Mouse (Mus musculus) kidney, adult 2 months (tissue): ENCODE results near the gene A030005L19Rik. TPM values are rescaled to one million over a fixed set of nuclear protein-coding genes. Genes with fewer than 3 reads are reported as not detected.
"Not testable (repeated sequence)": the region's sequence is repeated elsewhere in the genome, so short reads cannot be mapped to it uniquely, and the experiment has no call there.

Experiments
- DNase-seq: peaks from one replicate; pipeline ENCODE4 v3.0.0; 2021
- H3K27ac ChIP-seq: fragments of 200-500 bp; 2 replicates; pipeline ENCODE4 v1.5.1; 2012; ENCODE audit warnings: low read depth, low read length, control low read depth, inconsistent platforms; ENCODE audit not compliant: insufficient read depth
- H3K27me3 ChIP-seq: fragments of 200-500 bp; replicated peaks from 2 replicates; pipeline ENCODE4 v1.6.1; 2012; ENCODE audit warnings: mild to moderate bottlenecking, moderate library complexity, low read length, inconsistent platforms; ENCODE audit not compliant: control insufficient read depth, insufficient read depth
- H3K36me3 ChIP-seq: fragments of 200-500 bp; 2 replicates; pipeline ENCODE4 v1.6.1; 2012; ENCODE audit warnings: mild to moderate bottlenecking, moderate library complexity, low read length, inconsistent platforms; ENCODE audit not compliant: control insufficient read depth, insufficient read depth
- H3K4me1 ChIP-seq: fragments of 200-500 bp; 2 replicates; pipeline ENCODE4 v1.6.1; 2011; ENCODE audit warnings: low read length; ENCODE audit not compliant: control insufficient read depth, insufficient read depth
- H3K4me3 ChIP-seq: fragments of 200-500 bp; 2 replicates; pipeline ENCODE4 v1.5.1; 2011; ENCODE audit warnings: mild to moderate bottlenecking, low read depth, low read length, control low read depth; ENCODE audit not compliant: insufficient read depth
- CTCF ChIP-seq: fragments of 200-500 bp; conservative IDR thresholded peaks from 2 replicates; pipeline ENCODE4 v1.5.1; 2011; ENCODE audit warnings: low read depth, mild to moderate bottlenecking, control low read depth, low read length, moderate library complexity, mixed read lengths; ENCODE audit not compliant: insufficient read depth, insufficient read length
- POLR2A ChIP-seq: fragments of 200-500 bp; IDR thresholded peaks from one replicate; pipeline ENCODE4 v1.6.1; 2011; ENCODE audit warnings: low read depth, low read length, control low read depth
- WGBS: fragments of 180-500 bp; shearing (Covaris S2); methylation state at CpG from one replicate; pipeline ENCODE4 v1.1.7; 2018; 5-methylcytosine and 5-hydroxymethylcytosine counted together
- polyA plus RNA-seq: library from polyadenylated mRNA; depleted of rRNA; stranded (reverse); fragments of >200 nt; gene quantifications from 2 replicates; pipeline ENCODE4 v1.2.3, GENCODE M21; 2012

Gene A030005L19Rik
- polyA plus RNA-seq, 1 experiment = 0.63 TPM

DNA sequence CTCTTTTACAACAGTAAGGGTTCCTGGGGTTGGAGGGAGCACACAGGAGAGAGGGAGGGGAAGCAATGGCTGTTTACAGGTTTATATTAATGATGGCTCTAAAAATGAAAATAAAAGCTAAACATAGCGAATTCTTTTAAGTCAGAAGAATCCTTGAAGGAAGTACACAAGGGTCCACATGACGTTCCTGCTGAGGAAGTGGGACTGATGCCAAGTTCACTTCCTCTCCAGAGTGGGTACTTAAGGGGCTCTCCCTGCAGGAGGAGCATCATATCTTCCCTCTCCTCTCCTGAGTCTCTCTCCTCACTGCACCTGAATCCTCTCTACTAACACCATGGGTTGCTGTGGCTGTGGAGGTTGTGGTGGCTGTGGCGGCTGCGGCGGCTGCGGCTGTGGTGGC, 11.5 kb downstream of the A030005L19Rik start, which contains the start of gene A030014E15Rik:
A030014E15Rik (plus strand) TSS at position 268 of the 400 bp plus-strand sequence.
- no peak within 1 kb of the TSS for H3K4me3 ChIP-seq
- no peaks in the 10 kb centered on the region for H3K27me3 ChIP-seq
- no peaks in the 10 kb centered on the region for H3K36me3 ChIP-seq
- TF ChIP-seq CTCF (no peak), POLR2A (no peak)
- H3K4me1 ChIP-seq = no peaks in the 10 kb centered on the region
- 86% methylated on average over 6 of the region's 6 CpGs for WGBS
- no peak for DNase-seq
- no peak within 1 kb of the TSS for H3K27ac ChIP-seq

DNA sequence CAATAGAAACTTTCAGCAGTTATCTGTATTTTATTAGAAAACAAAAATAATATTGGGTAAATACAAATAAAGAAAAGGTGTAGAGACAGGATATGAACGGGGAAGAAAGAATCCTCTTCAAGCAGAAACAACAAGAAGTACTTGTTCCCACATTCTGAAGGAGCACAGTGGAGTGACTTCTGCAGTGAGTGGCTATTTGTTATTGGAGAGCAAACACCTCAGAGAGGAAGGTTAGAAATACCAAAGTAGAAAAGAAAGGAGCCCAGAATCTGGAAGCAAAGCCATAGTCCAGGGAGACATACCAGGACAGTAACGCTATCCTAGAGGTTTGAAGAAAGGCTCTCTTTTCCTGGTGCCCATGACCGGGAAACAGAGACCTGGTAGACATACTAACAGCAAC, 17.4 kb downstream of the A030005L19Rik start:
- not testable (repeated sequence) for H3K27me3 ChIP-seq, DNase-seq, H3K36me3 ChIP-seq, H3K4me1 ChIP-seq, H3K27ac ChIP-seq, H3K4me3 ChIP-seq
- WGBS = 91% methylated on average over 3 of the region's 3 CpGs

DNA sequence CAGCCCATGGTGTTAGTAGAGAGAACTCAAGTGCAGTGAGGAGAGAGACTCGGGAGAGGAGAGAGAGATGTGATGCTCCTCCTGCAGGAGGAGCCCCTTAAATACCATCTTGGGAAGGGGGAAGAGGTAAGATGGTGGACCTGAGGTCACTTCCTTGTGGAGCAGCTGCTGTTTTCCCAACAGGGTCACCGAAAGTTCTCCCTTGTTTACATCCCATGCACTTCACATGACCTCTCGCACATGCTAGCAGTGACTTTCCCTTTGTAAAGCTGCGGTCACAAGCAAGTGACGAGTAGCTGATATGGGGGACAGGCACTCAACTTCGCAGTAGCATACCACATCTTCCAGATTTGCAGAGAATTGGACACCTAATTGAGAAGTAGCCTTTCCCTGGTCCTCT, 18.2 kb downstream of the A030005L19Rik start, which contains the start of gene Gm6217:
Gm6217 (minus strand) TSS at position 74 of the 400 bp plus-strand sequence.
- H3K36me3 ChIP-seq, H3K27ac ChIP-seq, H3K4me1 ChIP-seq, DNase-seq, H3K4me3 ChIP-seq, H3K27me3 ChIP-seq: not testable (repeated sequence)
- no CpG with 5 or more reads among the region's 6 CpGs for WGBS

DNA sequence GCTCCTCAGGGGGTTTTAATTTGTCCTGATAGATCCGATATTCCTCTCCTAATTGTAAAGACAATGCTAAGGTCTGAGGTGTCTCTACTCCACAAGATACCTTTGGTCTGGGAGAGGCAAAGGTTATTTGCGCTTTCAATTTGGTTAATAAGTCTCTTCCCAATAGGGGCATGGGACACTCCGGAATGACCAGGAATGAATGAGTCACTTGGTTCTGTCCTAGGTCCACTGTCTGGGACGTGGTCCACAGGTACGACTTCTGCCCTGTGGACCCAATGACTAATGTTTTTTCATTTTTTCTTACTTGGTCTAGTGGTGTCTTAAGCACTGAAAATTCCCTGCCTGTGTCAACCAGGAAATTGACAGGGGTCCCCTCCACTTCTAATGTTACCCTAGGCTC, 25.5 kb downstream of the A030005L19Rik start:
- no peaks in the 10 kb centered on the region for H3K27me3 ChIP-seq
- H3K36me3 ChIP-seq = no peaks in the 10 kb centered on the region
- peak overlapping the region; percentile 91 for H3K27ac ChIP-seq
- no peaks in the 10 kb centered on the region; the same call in 1 of the 2 replicates for H3K4me1 ChIP-seq
- peak; percentile 83 for DNase-seq
- H3K4me3 ChIP-seq = no peak overlapping the region
- 73% methylated on average over 5 of the region's 5 CpGs for WGBS
- TF ChIP-seq CTCF = no peak
- TF ChIP-seq POLR2A = no peak

DNA sequence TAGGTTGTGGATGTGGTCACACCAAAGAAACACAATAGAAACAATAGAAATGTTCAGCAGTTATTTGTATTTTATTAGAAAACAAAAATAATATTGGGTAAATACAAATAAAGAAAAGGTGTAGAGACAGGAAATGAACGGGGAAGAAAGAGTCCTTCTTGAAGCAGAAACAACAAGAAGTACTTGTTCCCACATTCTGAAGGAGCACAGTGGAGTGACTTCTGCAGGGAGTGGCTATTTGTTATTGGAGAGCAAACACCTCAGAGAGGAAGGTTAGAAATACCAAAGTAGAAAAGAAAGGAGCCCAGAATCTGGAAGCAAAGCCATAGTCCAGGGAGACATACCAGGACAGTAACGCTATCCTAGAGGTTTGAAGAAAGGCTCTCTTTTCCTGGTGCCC, 29.4 kb downstream of the A030005L19Rik start:
- H3K4me3 ChIP-seq, H3K27ac ChIP-seq, H3K36me3 ChIP-seq, H3K4me1 ChIP-seq, DNase-seq, H3K27me3 ChIP-seq: not testable (repeated sequence)
- 85% methylated on average over 2 of the region's 2 CpGs for WGBS

DNA sequence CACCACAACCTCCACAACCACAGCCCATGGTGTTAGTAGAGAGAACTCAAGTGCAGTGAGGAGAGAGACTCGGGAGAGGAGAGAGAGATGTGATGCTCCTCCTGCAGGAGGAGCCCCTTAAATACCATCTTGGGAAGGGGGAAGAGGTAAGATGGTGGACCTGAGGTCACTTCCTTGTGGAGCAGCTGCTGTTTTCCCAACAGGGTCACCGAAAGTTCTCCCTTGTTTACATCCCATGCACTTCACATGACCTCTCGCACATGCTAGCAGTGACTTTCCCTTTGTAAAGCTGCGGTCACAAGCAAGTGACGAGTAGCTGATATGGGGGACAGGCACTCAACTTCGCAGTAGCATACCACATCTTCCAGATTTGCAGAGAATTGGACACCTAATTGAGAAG, 30.2 kb downstream of the A030005L19Rik start, which contains the start of gene A030003K21Rik:
A030003K21Rik (minus strand) TSS at position 94 of the 400 bp plus-strand sequence.
- H3K27me3 ChIP-seq, H3K27ac ChIP-seq, H3K36me3 ChIP-seq, H3K4me3 ChIP-seq, H3K4me1 ChIP-seq, DNase-seq: not testable (repeated sequence)
- no CpG with 5 or more reads among the region's 6 CpGs for WGBS

DNA sequence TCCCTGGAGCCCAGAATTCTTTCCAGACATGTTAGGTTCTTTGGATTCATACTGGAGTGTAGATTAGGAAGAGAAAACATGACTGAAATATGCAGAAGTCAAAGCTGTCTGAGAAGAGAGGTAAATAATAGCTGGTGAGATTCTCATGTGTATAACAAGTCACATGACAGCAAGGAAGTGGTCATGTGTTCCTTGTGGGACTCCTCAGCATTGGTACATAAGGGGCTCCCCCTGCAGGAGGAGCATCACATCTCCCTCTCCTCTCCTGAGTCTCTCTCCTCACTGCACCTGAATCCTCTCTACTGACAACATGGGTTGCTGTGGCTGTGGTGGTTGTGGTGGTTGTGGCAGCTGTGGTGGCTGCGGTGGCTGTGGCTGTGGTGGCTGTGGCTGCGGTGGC, 32.9 kb downstream of the A030005L19Rik start:
- not testable (repeated sequence) for H3K4me3 ChIP-seq, H3K36me3 ChIP-seq, H3K27me3 ChIP-seq, H3K4me1 ChIP-seq, H3K27ac ChIP-seq, DNase-seq
- WGBS = 97% methylated on average over 2 of the region's 2 CpGs

DNA sequence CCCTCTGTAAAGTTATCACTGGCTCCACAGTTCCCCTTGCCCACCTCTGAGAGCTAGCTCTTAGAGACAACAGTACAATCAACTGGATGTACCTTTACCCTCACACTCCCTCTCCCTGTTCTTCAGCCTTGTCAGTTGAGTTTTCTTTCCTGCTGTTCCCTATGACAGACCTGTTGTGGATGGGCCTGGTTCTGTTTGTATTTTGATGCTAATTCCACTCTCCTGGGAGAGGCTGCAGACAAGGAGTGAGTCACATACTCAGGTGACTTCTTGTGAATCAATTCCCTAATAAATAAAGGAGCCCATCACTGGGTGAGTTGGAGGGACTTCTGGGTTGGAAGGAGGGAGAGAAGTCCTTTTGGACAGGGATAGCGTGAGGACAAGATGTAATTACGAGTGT, 35.5 kb downstream of the A030005L19Rik start:
- Histone ChIP-seq H3K27ac (no peak overlapping the region), H3K27me3 (no peaks in the 10 kb centered on the region), H3K4me3 (no peak overlapping the region), H3K4me1 (no peaks in the 10 kb centered on the region), H3K36me3 (no peaks in the 10 kb centered on the region)
- 91% methylated on average over 2 of the region's 2 CpGs for WGBS
- TF ChIP-seq POLR2A = no peak
- TF ChIP-seq CTCF = no peak
- DNase-seq = no peak

DNA sequence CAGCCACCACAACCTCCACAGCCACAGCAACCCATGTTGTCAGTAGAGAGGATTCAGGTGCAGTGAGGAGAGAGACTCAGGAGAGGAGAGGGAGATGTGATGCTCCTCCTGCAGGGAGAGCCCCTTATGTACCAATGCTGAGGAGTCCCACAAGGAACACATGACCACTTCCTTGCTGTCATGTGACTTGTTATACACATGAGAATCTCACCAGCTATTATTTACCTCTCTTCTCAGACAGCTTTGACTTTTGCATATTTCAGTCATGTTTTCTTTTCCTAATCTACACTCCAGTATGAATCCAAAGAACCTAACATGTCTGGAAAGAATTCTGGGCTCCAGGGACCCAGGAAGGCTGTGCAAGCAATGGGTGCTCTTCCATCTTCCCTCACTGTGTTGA, 42.8 kb downstream of the A030005L19Rik start, which contains the start of gene Gm7544:
Gm7544 (minus strand) TSS at position 101 of the 400 bp plus-strand sequence.
- not testable (repeated sequence) for H3K27me3 ChIP-seq, H3K36me3 ChIP-seq, DNase-seq, H3K4me3 ChIP-seq, H3K27ac ChIP-seq, H3K4me1 ChIP-seq
